ENCODE assay signal across 18 mouse cellular contexts in the genomic region with DNA sequence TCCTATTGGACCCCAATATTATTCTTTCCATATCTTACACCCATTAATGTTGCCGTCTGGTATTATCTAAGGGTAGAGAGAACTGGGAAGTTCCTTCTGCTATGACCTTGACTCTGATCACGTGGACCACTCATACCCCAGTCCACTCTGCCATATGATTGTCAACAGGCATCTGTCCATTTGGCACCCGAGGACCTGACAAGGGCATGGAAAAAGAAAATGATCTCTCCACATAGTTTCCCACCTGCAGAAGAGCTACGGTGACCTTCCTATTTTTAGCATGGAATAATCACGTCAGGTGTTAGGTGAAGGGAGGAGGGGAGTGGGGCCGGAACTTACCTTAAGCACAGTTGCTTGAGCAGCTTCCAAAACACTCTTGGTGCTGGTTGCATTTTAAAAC.
A peak's percentile ranks its signal among the peaks of the same experiment; 100 is the strongest.
DNase-seq lines count a peak whose midpoint lies in the region; ATAC-seq and TF ChIP-seq lines count a peak whose summit lies in the region.
"Had no signal": no experiment of that assay in that cellular context is flagged by ENCODE, and none has a peak within 500 bp of the region (broad histone marks: within the 10 kb centered on the region; RNA-seq: fewer than 3 reads in every experiment).

No protein-coding gene starts in this region.

- TF ChIP-seq CTCF in kidney, adult 2 months (conservative IDR thresholded peaks at IDR 0.05; ENCODE audit: insufficient read depth, insufficient read length, low read depth, low read length): no peak

- no peak for TF ChIP-seq POLR2A in kidney, adult 2 months (IDR thresholded peaks at IDR 0.05; ENCODE audit: low read depth, low read length)

- 62% methylated on average over 6 of the region's 6 CpGs for WGBS in kidney, adult 2 months
- 35% methylated on average over 6 of the region's 6 CpGs for WGBS in heart, embryonic 12.5 days

- no peak overlapping the region for H3K4me3 ChIP-seq in kidney, adult 2 months (ENCODE audit: insufficient read depth, low read depth, low read length)
- no peak overlapping the region for H3K4me3 ChIP-seq in heart, embryonic 12.5 days
- H3K4me3 ChIP-seq: neural tube, embryonic 15.5 days had no signal

- 0 out of 2 replicates have a peak, but pooled peaks cover 5% of the 10 kb centered on the region for H3K9me3 ChIP-seq in heart, embryonic 12.5 days (replicated peaks)
- H3K9me3 ChIP-seq: neural tube, embryonic 15.5 days had no signal

- H3K4me1 ChIP-seq in kidney, adult 2 months (ENCODE audit: control insufficient read depth, insufficient read depth, low read length): no peaks in the 10 kb centered on the region
- 0 out of 2 replicates have a peak, but pooled peaks cover 15% of the 10 kb centered on the region for H3K4me1 ChIP-seq in heart, embryonic 12.5 days (replicated peaks)
- H3K4me1 ChIP-seq: neural tube, embryonic 15.5 days had no signal

- H3K9ac ChIP-seq in heart, embryonic 12.5 days: no peak overlapping the region
- H3K9ac ChIP-seq: forebrain, postnatal 0 days; neural tube, embryonic 15.5 days had no signal

- H3K4me2 ChIP-seq in heart, embryonic 12.5 days: no peak overlapping the region
- H3K4me2 ChIP-seq: liver, embryonic 11.5 days; neural tube, embryonic 15.5 days had no signal

- intact Hi-C loops in heart, postnatal 25 days (cut with DNase I): no loop called here

- DNase-seq in cerebellum, postnatal 10 days: peak; percentile 23 to 35
- DNase-seq in cerebellum, adult 8-10 months: no peak
- peak; percentile 53 for DNase-seq in kidney, adult 2 months
- no peak for DNase-seq in kidney, postnatal 10 days
- DNase-seq in heart, postnatal 25 days (ENCODE audit: low spot score): peak; percentile 15
- no peak for DNase-seq in thymus, postnatal 4 days
- no peak for DNase-seq in frontal cortex, postnatal 36 days (ENCODE audit: low spot score in 2 of 2)
- DNase-seq: adrenal gland, postnatal 10 days; cerebellum, postnatal 25 days; embryo, embryonic 11 days; forebrain, postnatal 0 days; lung, adult 18-20 months; spleen, adult 18-20 months had no signal

- H3K36me3 ChIP-seq in kidney, adult 2 months (ENCODE audit: control insufficient read depth, insufficient read depth, low read length): no peaks in the 10 kb centered on the region
- no peaks in the 10 kb centered on the region for H3K36me3 ChIP-seq in heart, embryonic 12.5 days
- H3K36me3 ChIP-seq: neural tube, embryonic 15.5 days had no signal

- no peaks in the 10 kb centered on the region for H3K27me3 ChIP-seq in kidney, adult 2 months (replicated peaks; ENCODE audit: control insufficient read depth, insufficient read depth, low read length)
- H3K27me3 ChIP-seq in heart, embryonic 12.5 days (replicated peaks): no peaks in the 10 kb centered on the region
- H3K27me3 ChIP-seq: neural tube, embryonic 15.5 days had no signal

- no peak for ATAC-seq in heart, embryonic 12.5 days (ENCODE audit: insufficient number of reproducible peaks, low FRiP score)
- ATAC-seq: forebrain, postnatal 0 days; inflammation-experienced regulatory T-cells, adult 6 months; midbrain, embryonic 16.5 days had no signal

- peak overlapping the region; percentile 66 for H3K27ac ChIP-seq in kidney, adult 2 months (ENCODE audit: insufficient read depth, low read depth, low read length)
- peak overlapping the region; percentile 43; the same call in 1 of the 2 replicates for H3K27ac ChIP-seq in heart, embryonic 12.5 days (ENCODE audit: poor library complexity, severe bottlenecking)
- H3K27ac ChIP-seq: neural tube, embryonic 15.5 days had no signal

Comparison
In these comparisons a context has a peak if more than half of its experiments do, and no peak if none do; other contexts are left out.
1. DNase-seq: peak in cerebellum, postnatal 10 days (2 of 2), kidney, adult 2 months (single experiment) and heart, postnatal 25 days (single experiment); none in cerebellum, adult 8-10 months (single experiment), kidney, postnatal 10 days (single experiment), thymus, postnatal 4 days (single experiment) and frontal cortex, postnatal 36 days (0 of 2).